19 mouse cellular contexts compared by ENCODE assay signal in the genomic region with DNA sequence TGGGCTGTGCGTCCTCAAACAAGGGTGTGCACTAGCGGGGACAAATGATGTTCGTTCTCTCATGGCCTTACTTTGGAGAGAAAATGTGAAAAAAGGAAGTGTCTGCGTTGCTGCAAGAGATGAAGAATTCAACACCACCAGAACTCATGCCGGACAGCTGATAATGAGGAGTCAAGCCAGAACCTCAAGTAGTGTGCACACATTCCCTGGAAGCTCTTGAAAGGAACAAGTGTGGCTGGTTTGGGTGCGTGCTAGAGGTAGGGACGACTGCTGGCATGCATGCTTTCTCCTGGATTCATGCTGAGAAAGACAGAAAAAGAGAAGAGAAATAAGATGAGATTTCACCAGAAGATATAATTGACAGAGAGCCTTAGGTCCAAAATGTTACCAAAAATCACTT. TPM values are rescaled to one million over a fixed set of nuclear protein-coding genes. Genes with fewer than 3 reads are reported as not detected.
DNase-seq lines count a peak whose midpoint lies in the region; ATAC-seq and TF ChIP-seq lines count a peak whose summit lies in the region.
"Had no signal": no experiment of that assay in that cellular context is flagged by ENCODE, and none has a peak within 500 bp of the region (broad histone marks: within the 10 kb centered on the region; RNA-seq: fewer than 3 reads in every experiment).

No protein-coding gene starts in this region.

- H3K4me3 ChIP-seq in heart, embryonic 13.5 days: no peak overlapping the region
- H3K4me3 ChIP-seq in heart, postnatal 0 days (ENCODE audit: low read depth, low read length): no peak overlapping the region
- no peak overlapping the region for H3K4me3 ChIP-seq in lung, postnatal 0 days (ENCODE audit: low read depth, low read length)
- H3K4me3 ChIP-seq: embryonic facial prominence, embryonic 15.5 days; erythroblast, embryonic 14.5 days; forebrain, embryonic 10.5 days; gastrocnemius, adult 2 months; hindbrain, embryonic 15.5 days had no signal

- no peaks in the 10 kb centered on the region for H3K36me3 ChIP-seq in heart, embryonic 13.5 days
- no peaks in the 10 kb centered on the region for H3K36me3 ChIP-seq in heart, postnatal 0 days (replicated peaks; ENCODE audit: control insufficient read depth, insufficient read depth, low read length)
- no peaks in the 10 kb centered on the region for H3K36me3 ChIP-seq in lung, postnatal 0 days (ENCODE audit: insufficient read depth, low read length)
- H3K36me3 ChIP-seq: embryonic facial prominence, embryonic 15.5 days; forebrain, embryonic 10.5 days; hindbrain, embryonic 15.5 days had no signal

- no peak for TF ChIP-seq EP300 in heart, postnatal 0 days (IDR thresholded peaks at IDR 0.05; ENCODE audit: low read depth)
- 0 out of 2 replicates have a peak, but pooled peaks have one; percentile 42 for TF ChIP-seq EP300 in lung, postnatal 0 days (IDR thresholded peaks at IDR 0.05)

- WGBS in heart, embryonic 13.5 days: 34% methylated on average over 7 of the region's 7 CpGs
- WGBS in heart, postnatal 0 days: 34% methylated on average over 7 of the region's 7 CpGs
- WGBS in lung, postnatal 0 days: 47% methylated on average over 7 of the region's 7 CpGs

- no peaks in the 10 kb centered on the region for H3K27me3 ChIP-seq in heart, embryonic 13.5 days (replicated peaks)
- H3K27me3 ChIP-seq in heart, postnatal 0 days (ENCODE audit: control insufficient read depth, insufficient read depth, low read length): no peaks in the 10 kb centered on the region
- no peaks in the 10 kb centered on the region for H3K27me3 ChIP-seq in lung, postnatal 0 days (replicated peaks; ENCODE audit: insufficient read depth, low read length)
- H3K27me3 ChIP-seq: embryonic facial prominence, embryonic 15.5 days; hindbrain, embryonic 15.5 days had no signal

- DNase-seq in heart, postnatal 4 days: no peak
- no peak for DNase-seq in heart, postnatal 0 days (ENCODE audit: low spot score)
- no peak for DNase-seq in heart, adult 9 months (ENCODE audit: low spot score in 2 of 2)
- DNase-seq in lung, postnatal 0 days (ENCODE audit: low spot score): peak; percentile 76
- no peak for DNase-seq in lung, postnatal 25 days (ENCODE audit: low spot score)
- no peak for DNase-seq in ovary, adult 18-20 months (ENCODE audit: low spot score)
- DNase-seq: adrenal gland, adult 2 months; adrenal gland, postnatal 25 days; cerebellum, adult 2 months; cerebellum, postnatal 14 days; embryo, embryonic 11 days; gastrocnemius, adult 2 months had no signal

- H3K4me1 ChIP-seq in heart, embryonic 13.5 days: peaks cover 9% of the 10 kb centered on the region
- peaks cover 7% of the 10 kb centered on the region; the same call in 1 of the 2 replicates for H3K4me1 ChIP-seq in heart, postnatal 0 days (ENCODE audit: control insufficient read depth, insufficient read depth)
- no peaks in the 10 kb centered on the region for H3K4me1 ChIP-seq in lung, postnatal 0 days (ENCODE audit: insufficient read depth, low read depth, low read length)
- H3K4me1 ChIP-seq: hindbrain, embryonic 15.5 days had no signal

- no peak for TF ChIP-seq CTCF in heart, postnatal 0 days (IDR thresholded peaks at IDR 0.05; ENCODE audit: low read depth)
- TF ChIP-seq CTCF in lung, postnatal 0 days (IDR thresholded peaks at IDR 0.05): no peak

- H3K9me3 ChIP-seq in heart, embryonic 13.5 days: no peaks in the 10 kb centered on the region
- no peaks in the 10 kb centered on the region for H3K9me3 ChIP-seq in heart, postnatal 0 days (replicated peaks; ENCODE audit: control insufficient read depth, low read length)
- H3K9me3 ChIP-seq in lung, postnatal 0 days (ENCODE audit: low read length): no peaks in the 10 kb centered on the region
- H3K9me3 ChIP-seq: embryonic facial prominence, embryonic 15.5 days; forebrain, embryonic 10.5 days; hindbrain, embryonic 15.5 days had no signal

- peak overlapping the region; percentile 7; the same call in 1 of the 2 replicates for H3K4me2 ChIP-seq in heart, embryonic 13.5 days
- H3K4me2 ChIP-seq in heart, postnatal 0 days (ENCODE audit: low read depth, low read length): no peak overlapping the region
- no peak overlapping the region; the same call in 1 of the 2 replicates for H3K4me2 ChIP-seq in lung, postnatal 0 days (replicated peaks; ENCODE audit: low read depth, low read length)
- H3K4me2 ChIP-seq: embryonic facial prominence, embryonic 15.5 days; hindbrain, embryonic 15.5 days had no signal

- H3K27ac ChIP-seq in heart, embryonic 13.5 days (replicated peaks): peak overlapping the region; percentile 76
- H3K27ac ChIP-seq in heart, postnatal 0 days (ENCODE audit: low read depth): peak overlapping the region; percentile 74
- H3K27ac ChIP-seq in lung, postnatal 0 days (ENCODE audit: low read length): peak overlapping the region; percentile 68
- H3K27ac ChIP-seq: embryonic facial prominence, embryonic 15.5 days; forebrain, embryonic 10.5 days; hindbrain, embryonic 15.5 days had no signal

- no peak for ATAC-seq in heart, embryonic 13.5 days (ENCODE audit: extremely low read depth, insufficient number of reproducible peaks, low FRiP score, low TSS enrichment)
- ATAC-seq in heart, postnatal 0 days (ENCODE audit: insufficient read depth, low read depth): 0 out of 2 replicates have a peak, but pooled peaks have one; percentile 19
- peak; percentile 94 for ATAC-seq in lung, postnatal 0 days
- ATAC-seq: forebrain, embryonic 14.5 days; intestine, embryonic 16.5 days had no signal

- no peak overlapping the region for H3K9ac ChIP-seq in heart, embryonic 13.5 days
- no peak overlapping the region for H3K9ac ChIP-seq in heart, postnatal 0 days (replicated peaks; ENCODE audit: low read depth, low read length)
- H3K9ac ChIP-seq in lung, postnatal 0 days (replicated peaks; ENCODE audit: low read depth): no peak overlapping the region
- H3K9ac ChIP-seq: embryonic facial prominence, embryonic 15.5 days; hindbrain, embryonic 15.5 days had no signal

RNA-seq across cellular contexts. Expression of a gene that starts 13.6 kb away (rescaled TPM):
- polyA plus RNA-seq in heart, embryonic 13.5 days (2015; fragmentation: Nextera tagmentation; extraction: Ambion mirVana): 40.1 and 40.3 TPM in 2 replicates
- total RNA-seq in heart, postnatal 4 days (2021): 10 to 100 TPM; 52.5 to 56.6 TPM
- 78.3 and 91.9 TPM in 2 replicates for total RNA-seq in heart, postnatal 0 days (2014; rRNA removed; ENCODE audit: low replicate concordance)
- 32.0 and 36.6 TPM in 2 replicates for polyA plus RNA-seq in heart, postnatal 0 days (2015; fragmentation: Nextera tagmentation; extraction: Ambion mirVana)
- polyA plus RNA-seq in lung, postnatal 0 days (2015; fragmentation: Nextera tagmentation; extraction: Ambion mirVana): 41.1 and 46.6 TPM in 2 replicates

RNA-seq across cellular contexts. Expression of a gene that starts 18.8 kb away (rescaled TPM):
- polyA plus RNA-seq in heart, embryonic 13.5 days (2015; fragmentation: Nextera tagmentation; extraction: Ambion mirVana): 66.2 and 70.0 TPM in 2 replicates
- 10 to 100 TPM; 50.0 to 60.4 TPM for total RNA-seq in heart, postnatal 4 days (2021)
- 77.1 and 78.2 TPM in 2 replicates for total RNA-seq in heart, postnatal 0 days (2014; rRNA removed; ENCODE audit: low replicate concordance)
- 53.8 and 55.7 TPM in 2 replicates for polyA plus RNA-seq in heart, postnatal 0 days (2015; fragmentation: Nextera tagmentation; extraction: Ambion mirVana)
- 106 and 118 TPM in 2 replicates for polyA plus RNA-seq in lung, postnatal 0 days (2015; fragmentation: Nextera tagmentation; extraction: Ambion mirVana)
